9 mouse cellular contexts compared by ENCODE assay signal in genomic region chr8:122558671-122559349, GRCm38 (mm10). TPM values are rescaled to one million over a fixed set of nuclear protein-coding genes. Genes with fewer than 3 reads are reported as not detected.
A peak's percentile ranks its signal among the peaks of the same experiment; 100 is the strongest.
DNase-seq lines count a peak whose midpoint lies in the region; ATAC-seq and TF ChIP-seq lines count a peak whose summit lies in the region.
"Had no signal": no experiment of that assay in that cellular context is flagged by ENCODE, and none has a peak within 500 bp of the region (broad histone marks: within the 10 kb centered on the region; RNA-seq: fewer than 3 reads in every experiment).

No protein-coding gene starts in this region.

- no peaks in the 10 kb centered on the region for H3K36me3 ChIP-seq in liver, embryonic 12.5 days
- no peaks in the 10 kb centered on the region for H3K36me3 ChIP-seq in midbrain, embryonic 11.5 days (ENCODE audit: control insufficient read depth, insufficient read depth, low read length)

- DNase-seq in cerebellum, adult 2 months, result peak; percentile 38 to 49
- no peak for DNase-seq in cerebellum, adult 9-10 months
- peak; percentile 66 for DNase-seq in left cerebral cortex, postnatal 4 days
- no peak for DNase-seq in left cerebral cortex, adult 2 months (ENCODE audit: extremely low spot score in 1 of 2, low spot score in 2 of 2)
- peak; percentile 84 for DNase-seq in yolk sac, embryonic 10.5 days (ENCODE audit: low spot score)
- DNase-seq in midbrain, embryonic 11.5 days (ENCODE audit: low spot score, missing footprints), result no peak
- no peak for DNase-seq in left cerebral cortex, postnatal 36 days (ENCODE audit: low spot score in 2 of 2)
- DNase-seq: gastrocnemius, postnatal 36 days had no signal

- no peak for TF ChIP-seq POLR2A in cerebellum, adult 2 months (IDR thresholded peaks at IDR 0.05; ENCODE audit: borderline replicate concordance, insufficient read depth, low read length)

- intact Hi-C loops in left cerebral cortex, postnatal 4 days (cut with DNase I), result no loop called here
- intact Hi-C loops in left cerebral cortex, adult 2 months (cut with DNase I), result no loop called here
- intact Hi-C loops in left cerebral cortex, postnatal 36 days (cut with DNase I), result no loop called here

- no peak overlapping the region for H3K9ac ChIP-seq in liver, embryonic 12.5 days
- H3K9ac ChIP-seq in midbrain, embryonic 11.5 days (ENCODE audit: low read length), result no peak overlapping the region

- H3K4me2 ChIP-seq in liver, embryonic 12.5 days, result no peak overlapping the region
- no peak overlapping the region for H3K4me2 ChIP-seq in midbrain, embryonic 11.5 days

- 10% methylated on average over 12 of the region's 12 CpGs for WGBS in cerebellum, adult 2 months
- WGBS in liver, embryonic 12.5 days (ENCODE audit: insufficient replicate concordance), result 25% methylated on average over 12 of the region's 12 CpGs
- WGBS in midbrain, embryonic 11.5 days, result 18% methylated on average over 12 of the region's 12 CpGs

- no peak overlapping the region for H3K27ac ChIP-seq in cerebellum, adult 2 months (ENCODE audit: insufficient read depth, low read length)
- H3K27ac ChIP-seq in left cerebral cortex, adult 2 months, result no peak overlapping the region
- peak overlapping the region; percentile 45; the same call in 1 of the 2 replicates for H3K27ac ChIP-seq in liver, embryonic 12.5 days
- H3K27ac ChIP-seq in midbrain, embryonic 11.5 days (ENCODE audit: low read depth, low read length), result no peak overlapping the region

- H3K27me3 ChIP-seq in cerebellum, adult 2 months (ENCODE audit: control insufficient read depth, insufficient read depth, low read length), result no peaks in the 10 kb centered on the region
- H3K27me3 ChIP-seq in liver, embryonic 12.5 days (replicated peaks), result no peaks in the 10 kb centered on the region
- H3K27me3 ChIP-seq in midbrain, embryonic 11.5 days (ENCODE audit: control insufficient read depth, insufficient read depth, low read length), result no peaks in the 10 kb centered on the region

- H3K4me3 ChIP-seq in cerebellum, adult 2 months (replicated peaks; ENCODE audit: insufficient read depth, low read depth, low read length), result no peak overlapping the region
- H3K4me3 ChIP-seq in left cerebral cortex, adult 2 months, result no peak overlapping the region
- no peak overlapping the region for H3K4me3 ChIP-seq in liver, embryonic 12.5 days
- H3K4me3 ChIP-seq in midbrain, embryonic 11.5 days (ENCODE audit: low read depth, low read length), result no peak overlapping the region

- TF ChIP-seq CTCF in cerebellum, adult 2 months (IDR thresholded peaks at IDR 0.05; ENCODE audit: borderline replicate concordance, insufficient read depth, low read depth, low read length), result no peak
- TF ChIP-seq CTCF in left cerebral cortex, adult 2 months (IDR thresholded peaks at IDR 0.05), result no peak

- H3K9me3 ChIP-seq in liver, embryonic 12.5 days (replicated peaks), result no peaks in the 10 kb centered on the region
- no peaks in the 10 kb centered on the region for H3K9me3 ChIP-seq in midbrain, embryonic 11.5 days (ENCODE audit: control insufficient read depth, low read length)

- ATAC-seq in liver, embryonic 12.5 days, result no peak
- no peak for ATAC-seq in midbrain, embryonic 11.5 days (ENCODE audit: low FRiP score)

- H3K4me1 ChIP-seq in cerebellum, adult 2 months (ENCODE audit: control insufficient read depth, insufficient read depth, low read length), result peaks cover 12% of the 10 kb centered on the region
- peaks cover 56% of the 10 kb centered on the region for H3K4me1 ChIP-seq in liver, embryonic 12.5 days
- no peaks in the 10 kb centered on the region for H3K4me1 ChIP-seq in midbrain, embryonic 11.5 days (ENCODE audit: control insufficient read depth, insufficient read depth, low read length)

RNA-seq across cellular contexts. Expression of gene Piezo1, which starts 7.7 kb away (rescaled TPM):
- polyA plus RNA-seq in cerebellum, adult 2 months (2012; rRNA removed), result 4.2 and 4.5 TPM in 2 replicates
- 10 to 100 TPM; 19.9 to 20.6 TPM for total RNA-seq in left cerebral cortex, postnatal 4 days (2021)
- total RNA-seq in left cerebral cortex, adult 2 months (2021), result 1 to 10 TPM; 6.8 to 7.7 TPM
- polyA plus RNA-seq in liver, embryonic 12.5 days (2016; fragmentation: Nextera tagmentation; extraction: Ambion mirVana), result 21.7 and 24.4 TPM in 2 replicates
- 2.8 and 4.3 TPM in 2 replicates for polyA plus RNA-seq in midbrain, embryonic 11.5 days (2014; fragmentation: Nextera tagmentation; extraction: Ambion mirVana)
- total RNA-seq in left cerebral cortex, postnatal 36 days (2021), result 1 to 10 TPM; 6.5 to 7.6 TPM

RNA-seq across cellular contexts. Expression of gene Cdt1, which starts 9.0 kb away (rescaled TPM):
- 7.6 and 8.8 TPM in 2 replicates for polyA plus RNA-seq in cerebellum, adult 2 months (2012; rRNA removed)
- 1 to 10 TPM; 5.9 to 6.9 TPM for total RNA-seq in left cerebral cortex, postnatal 4 days (2021)
- total RNA-seq in left cerebral cortex, adult 2 months (2021), result 1 to 10 TPM; 2.5 to 5.0 TPM
- 65.7 and 66.8 TPM in 2 replicates for polyA plus RNA-seq in liver, embryonic 12.5 days (2016; fragmentation: Nextera tagmentation; extraction: Ambion mirVana)
- 25.7 and 35.8 TPM in 2 replicates for polyA plus RNA-seq in midbrain, embryonic 11.5 days (2014; fragmentation: Nextera tagmentation; extraction: Ambion mirVana)
- total RNA-seq in left cerebral cortex, postnatal 36 days (2021), result 1 to 10 TPM; 1.8 to 3.5 TPM

RNA-seq across cellular contexts. Expression of gene Aprt, which starts 17.9 kb away (rescaled TPM):
- 52.9 and 57.4 TPM in 2 replicates for polyA plus RNA-seq in cerebellum, adult 2 months (2012; rRNA removed)
- total RNA-seq in left cerebral cortex, postnatal 4 days (2021), result 100 to 1,000 TPM; 101 to 102 TPM
- total RNA-seq in left cerebral cortex, adult 2 months (2021), result 10 to 100 TPM; 52.8 to 56.0 TPM
- 226 and 253 TPM in 2 replicates for polyA plus RNA-seq in liver, embryonic 12.5 days (2016; fragmentation: Nextera tagmentation; extraction: Ambion mirVana)
- 176 and 195 TPM in 2 replicates for polyA plus RNA-seq in midbrain, embryonic 11.5 days (2014; fragmentation: Nextera tagmentation; extraction: Ambion mirVana)
- total RNA-seq in left cerebral cortex, postnatal 36 days (2021), result 10 to 100 TPM; 54.5 to 62.3 TPM

RNA-seq across cellular contexts. Expression of gene Galns, which starts 52.5 kb away (rescaled TPM):
- polyA plus RNA-seq in cerebellum, adult 2 months (2012; rRNA removed), result 8.5 and 8.7 TPM in 2 replicates
- 10 to 100 TPM; 10.3 to 10.7 TPM for total RNA-seq in left cerebral cortex, postnatal 4 days (2021)
- total RNA-seq in left cerebral cortex, adult 2 months (2021), result 1 to 10 TPM; 8.1 to 8.3 TPM
- polyA plus RNA-seq in liver, embryonic 12.5 days (2016; fragmentation: Nextera tagmentation; extraction: Ambion mirVana), result 4.6 TPM in 2 replicates
- 6.0 and 6.4 TPM in 2 replicates for polyA plus RNA-seq in midbrain, embryonic 11.5 days (2014; fragmentation: Nextera tagmentation; extraction: Ambion mirVana)
- 1 to 10 TPM; 8.8 to 9.2 TPM for total RNA-seq in left cerebral cortex, postnatal 36 days (2021)

RNA-seq across cellular contexts. Expression of gene Trappc2l, which starts 52.6 kb away (rescaled TPM):
- 199 and 206 TPM in 2 replicates for polyA plus RNA-seq in cerebellum, adult 2 months (2012; rRNA removed)
- total RNA-seq in left cerebral cortex, postnatal 4 days (2021), result 10 to 100 TPM; 63.8 to 74.6 TPM
- 10 to 100 TPM; 69.8 to 80.3 TPM for total RNA-seq in left cerebral cortex, adult 2 months (2021)
- 27.2 and 30.0 TPM in 2 replicates for polyA plus RNA-seq in liver, embryonic 12.5 days (2016; fragmentation: Nextera tagmentation; extraction: Ambion mirVana)
- 43.0 and 43.7 TPM in 2 replicates for polyA plus RNA-seq in midbrain, embryonic 11.5 days (2014; fragmentation: Nextera tagmentation; extraction: Ambion mirVana)
- 10 to 100 TPM; 78.7 to 84.5 TPM for total RNA-seq in left cerebral cortex, postnatal 36 days (2021)

Comparison
In these comparisons a context has a peak if more than half of its experiments do, and no peak if none do; other contexts are left out.
1. DNase-seq: peak in cerebellum, adult 2 months (2 of 2), left cerebral cortex, postnatal 4 days (single experiment) and yolk sac, embryonic 10.5 days (single experiment); none in cerebellum, adult 9-10 months (single experiment), left cerebral cortex, adult 2 months (0 of 2), midbrain, embryonic 11.5 days (single experiment) and left cerebral cortex, postnatal 36 days (0 of 2).